Mouse (Mus musculus) testis, postnatal 14 days (tissue): ENCODE data around the gene Map6.
A peak's percentile ranks its signal among the peaks of the same experiment; 100 is the strongest.

Experiments used
- DNase-seq: peaks from one replicate; pipeline ENCODE4 v3.0.0; 2021; ENCODE audit warnings: low spot score

Map6 gene

GRCm38 (mm10) chr7:99267251-99267896 lies at the start of gene Map6:
TSS of gene Map6 (plus strand) at chr7:99267447.
- DNase-seq, result peak; percentile 16

- DNase-seq, result no peak
These were observed 43.0 kb upstream of the Map6 start for GRCm38 (mm10) chr7:99224225-99224624.

GRCm38 (mm10) chr7:99224648-99225190 lies 42.5 kb upstream of the Map6 start:
- DNase-seq, result no peak

GRCm38 (mm10) chr7:99225421-99225820 lies 41.8 kb upstream of the Map6 start:
- DNase-seq, result no peak

- DNase-seq, result no peak
These were observed 40.6 kb upstream of the Map6 start for GRCm38 (mm10) chr7:99226662-99227061.

- DNase-seq, result no peak
These were observed 40.0 kb upstream of the Map6 start for GRCm38 (mm10) chr7:99227267-99227666.

- no peak for DNase-seq
These were observed 38.4 kb upstream of the Map6 start for GRCm38 (mm10) chr7:99228825-99229224.

- no peak for DNase-seq
These were observed 37.8 kb upstream of the Map6 start for GRCm38 (mm10) chr7:99229411-99229810.

GRCm38 (mm10) chr7:99230061-99230747 lies 37.0 kb upstream of the Map6 start:
- no peak for DNase-seq

GRCm38 (mm10) chr7:99232571-99232970 lies 34.7 kb upstream of the Map6 start:
- DNase-seq, result no peak

GRCm38 (mm10) chr7:99234916-99235315 lies 32.3 kb upstream of the Map6 start:
- no peak for DNase-seq

- no peak for DNase-seq
These were observed 31.6 kb upstream of the Map6 start for GRCm38 (mm10) chr7:99235657-99236056.

- no peak for DNase-seq
These were observed 30.2 kb upstream of the Map6 start for GRCm38 (mm10) chr7:99236888-99237660.

- no peak for DNase-seq
These were observed 28.8 kb upstream of the Map6 start, which contains the start of gene Mogat2 for GRCm38 (mm10) chr7:99238417-99238816. TSS of gene Mogat2 (minus strand) at chr7:99238619.

- DNase-seq, result no peak
These were observed 25.1 kb upstream of the Map6 start for GRCm38 (mm10) chr7:99242097-99242496.

- DNase-seq, result no peak
These were observed 19.0 kb upstream of the Map6 start for GRCm38 (mm10) chr7:99248157-99248742.

GRCm38 (mm10) chr7:99248906-99249581 lies 18.2 kb upstream of the Map6 start:
- DNase-seq, result no peak

GRCm38 (mm10) chr7:99249582-99249911 lies 17.7 kb upstream of the Map6 start:
- peak; percentile 56 for DNase-seq

GRCm38 (mm10) chr7:99250386-99250785 lies 16.9 kb upstream of the Map6 start:
- DNase-seq, result no peak

GRCm38 (mm10) chr7:99255006-99255405 lies 12.2 kb upstream of the Map6 start:
- DNase-seq, result no peak

- DNase-seq, result no peak
These were observed 5.3 kb upstream of the Map6 start for GRCm38 (mm10) chr7:99261900-99262299.

- DNase-seq, result no peak
These were observed 3.7 kb upstream of the Map6 start for GRCm38 (mm10) chr7:99263509-99263908.
